Mouse (Mus musculus) heart, postnatal 0 days (tissue): ENCODE results near the gene Sec24c.
A peak's percentile ranks its signal among the peaks of the same experiment; 100 is the strongest.

Experiments used
- CTCF ChIP-seq: IDR thresholded peaks from 2 replicates; pipeline ENCODE4 v1.5.1; 2016; ENCODE audit warnings: antibody characterized with exemption, control low read depth, low read depth
- EP300 ChIP-seq: IDR thresholded peaks from 2 replicates; pipeline ENCODE4 v1.6.1; 2016; ENCODE audit warnings: antibody characterized with exemption, low read depth

DNA sequence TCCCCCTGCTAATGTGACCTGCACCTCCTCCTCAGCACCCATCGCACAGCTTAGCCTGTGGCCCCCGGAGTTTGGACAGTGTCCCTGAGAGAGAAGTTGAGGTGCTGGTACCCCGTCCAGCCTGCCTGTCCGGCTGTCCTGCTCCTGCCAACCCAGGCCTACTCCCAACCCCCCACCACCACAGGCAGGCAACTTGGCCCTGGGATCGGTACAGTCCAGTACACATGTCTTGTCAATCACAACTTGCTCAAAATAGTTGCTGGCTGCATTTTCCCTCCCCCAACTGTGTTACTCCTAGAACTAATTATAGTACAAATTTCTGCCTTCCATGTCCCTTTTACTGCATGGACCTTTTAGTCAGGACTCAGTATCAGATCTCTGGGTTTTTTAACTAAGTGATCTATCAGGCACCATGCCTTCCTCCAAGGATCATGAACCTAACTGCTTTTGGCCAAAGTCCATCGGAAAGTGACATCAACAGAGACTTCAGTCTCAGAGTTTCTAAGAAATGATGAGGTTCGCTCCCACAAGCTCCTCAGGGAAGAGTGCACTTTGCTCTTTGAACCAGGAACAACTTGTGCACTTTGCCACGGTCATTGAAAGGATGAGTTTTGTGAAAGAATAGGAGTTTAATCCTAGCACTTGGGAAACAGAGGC is 5.8 kb upstream of the Sec24c start, which contains the start of gene Synpo2l:
- TF ChIP-seq CTCF (no peak), EP300 (peak; percentile 81)
